Mouse (Mus musculus) forebrain, embryonic 16.5 days (tissue): ENCODE data around the gene Ankdd1b. TPM values are rescaled to one million over a fixed set of nuclear protein-coding genes. Genes with fewer than 3 reads are reported as not detected.

ENCODE experiments used
- ATAC-seq: fragments of 200-750 bp; cut with Nextera tagmentation; 2 replicates; pipeline ENCODE4 v1.8.0; 2017; ENCODE audit warnings: mild to moderate bottlenecking, moderate library complexity
- H3K27ac ChIP-seq: fragments of 300-500 bp; sonication (generic); 2 replicates; pipeline ENCODE4 v1.5.1; 2014; ENCODE audit warnings: low read length, control low read depth
- H3K27me3 ChIP-seq: fragments of 300-500 bp; sonication (generic); replicated peaks from 2 replicates; pipeline ENCODE4 v1.6.1; 2014; ENCODE audit warnings: low read length; ENCODE audit not compliant: control insufficient read depth, insufficient read depth
- H3K36me3 ChIP-seq: fragments of 300-500 bp; sonication (generic); 2 replicates; pipeline ENCODE4 v1.6.1; 2014; ENCODE audit not compliant: control insufficient read depth, insufficient read depth
- H3K4me1 ChIP-seq: fragments of 300-500 bp; sonication (generic); replicated peaks from 2 replicates; pipeline ENCODE4 v1.6.1; 2014; ENCODE audit warnings: low read length; ENCODE audit not compliant: control insufficient read depth, insufficient read depth
- H3K4me2 ChIP-seq: fragments of 300-500 bp; sonication (generic); 2 replicates; pipeline ENCODE4 v1.6.1; 2014; ENCODE audit warnings: mild to moderate bottlenecking, low read length, control low read depth
- H3K4me3 ChIP-seq: fragments of 300-500 bp; sonication (generic); replicated peaks from 2 replicates; pipeline ENCODE4 v1.5.1; 2014; ENCODE audit warnings: mild to moderate bottlenecking, low read length, control low read depth
- H3K9ac ChIP-seq: fragments of 300-500 bp; sonication (generic); replicated peaks from 2 replicates; pipeline ENCODE4 v1.6.1; 2014; ENCODE audit warnings: low read depth, low read length, control low read depth
- H3K9me3 ChIP-seq: fragments of 300-500 bp; sonication (generic); 2 replicates; pipeline ENCODE4 v1.6.1; 2016; ENCODE audit warnings: low read length; ENCODE audit not compliant: control insufficient read depth
- WGBS: fragments of 180-500 bp; shearing (Covaris S2); extraction: QIAGEN DNeasy Blood & Tissue Kit; methylation state at CpG from one replicate; pipeline ENCODE4 v1.1.7; 2014; 5-methylcytosine and 5-hydroxymethylcytosine counted together
- polyA plus RNA-seq: library from polyadenylated mRNA; unstranded; fragments of >200 nt; fragmentation: Nextera tagmentation; extraction: Ambion mirVana; gene quantifications from 2 replicates; pipeline ENCODE4 v1.2.1, GENCODE M21; 2015

Ankdd1b gene
- polyA plus RNA-seq, 1 experiment from 2014 or later, result not detected

DNA sequence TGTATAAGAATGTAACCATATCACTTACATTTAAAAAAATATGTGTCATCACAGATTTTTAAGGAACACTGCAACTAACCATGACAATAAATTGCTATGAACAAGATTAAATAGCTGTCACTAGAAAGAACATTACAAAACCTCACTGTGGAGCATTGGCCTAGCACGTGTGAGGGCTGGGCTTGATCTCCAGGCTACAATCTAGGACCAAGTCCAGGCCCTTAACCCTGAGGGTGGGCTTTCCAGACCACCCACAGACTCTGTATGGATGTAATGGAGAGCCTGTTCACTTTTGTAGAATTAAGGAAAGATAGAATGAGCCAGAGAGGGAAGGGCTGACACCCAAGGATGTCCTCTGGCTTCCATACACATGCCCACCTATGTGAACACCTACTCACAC, 8.4 kb downstream of the Ankdd1b start:
- H3K4me3 ChIP-seq, result no peak overlapping the region
- H3K27me3 ChIP-seq, result no peaks in the 10 kb centered on the region
- no peaks in the 10 kb centered on the region for H3K4me1 ChIP-seq
- no peak overlapping the region for H3K9ac ChIP-seq
- no peak overlapping the region for H3K27ac ChIP-seq
- ATAC-seq, result no peak
- no peak overlapping the region for H3K4me2 ChIP-seq
- H3K36me3 ChIP-seq, result no peaks in the 10 kb centered on the region
- H3K9me3 ChIP-seq, result no peaks in the 10 kb centered on the region
- WGBS, result 72% methylated on average over 1 of the region's 1 CpGs

DNA sequence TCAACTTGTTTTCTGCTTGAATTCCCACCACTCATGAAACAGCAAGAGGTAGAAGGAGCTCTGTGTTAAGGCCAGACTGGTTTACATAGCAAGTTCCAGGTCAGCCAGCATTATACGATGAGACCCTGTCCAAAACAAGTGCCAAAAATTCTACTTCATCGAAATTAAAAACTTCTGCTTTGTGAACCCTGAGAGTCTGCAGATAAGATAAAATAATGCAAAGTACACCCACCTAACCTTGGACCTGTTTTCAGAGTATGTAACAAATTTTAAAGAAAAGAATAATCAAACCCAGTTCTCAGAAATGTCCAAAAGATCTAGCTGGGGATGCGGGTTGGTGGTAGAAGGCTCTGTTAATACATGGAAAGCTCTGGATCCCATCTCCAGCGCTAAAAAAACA, 12.4 kb downstream of the Ankdd1b start:
- no peaks in the 10 kb centered on the region for H3K36me3 ChIP-seq
- no peaks in the 10 kb centered on the region for H3K4me1 ChIP-seq
- whole genome bisulfite sequencing, result 86% methylated on average over 4 of the region's 4 CpGs
- no peaks in the 10 kb centered on the region for H3K9me3 ChIP-seq
- H3K4me2 ChIP-seq, result no peak overlapping the region
- no peak overlapping the region for H3K4me3 ChIP-seq
- H3K27me3 ChIP-seq, result no peaks in the 10 kb centered on the region
- H3K9ac ChIP-seq, result no peak overlapping the region
- no peak overlapping the region for H3K27ac ChIP-seq
- no peak for ATAC-seq

DNA sequence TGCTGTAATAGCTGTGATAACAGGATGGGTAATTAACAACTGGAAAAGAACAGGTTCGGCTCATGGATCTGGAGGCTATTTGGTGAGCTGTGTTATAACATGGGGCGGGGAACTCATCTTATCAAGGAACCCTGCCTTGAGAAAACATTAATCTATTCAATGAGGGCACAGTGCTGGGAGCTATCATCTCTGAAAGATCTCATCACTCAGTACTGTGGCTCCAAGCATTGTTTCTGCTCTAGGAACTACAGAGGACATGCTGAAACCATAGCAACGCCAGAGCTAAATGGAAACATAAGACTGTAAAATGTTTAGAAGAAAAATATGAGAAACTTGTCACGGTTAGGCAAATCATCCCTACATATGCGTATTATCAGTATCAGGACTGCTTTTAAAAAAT, 13.0 kb downstream of the Ankdd1b start:
- 90% methylated on average over 5 of the region's 5 CpGs for WGBS
- H3K4me3 ChIP-seq, result no peak overlapping the region
- no peak for ATAC-seq

DNA sequence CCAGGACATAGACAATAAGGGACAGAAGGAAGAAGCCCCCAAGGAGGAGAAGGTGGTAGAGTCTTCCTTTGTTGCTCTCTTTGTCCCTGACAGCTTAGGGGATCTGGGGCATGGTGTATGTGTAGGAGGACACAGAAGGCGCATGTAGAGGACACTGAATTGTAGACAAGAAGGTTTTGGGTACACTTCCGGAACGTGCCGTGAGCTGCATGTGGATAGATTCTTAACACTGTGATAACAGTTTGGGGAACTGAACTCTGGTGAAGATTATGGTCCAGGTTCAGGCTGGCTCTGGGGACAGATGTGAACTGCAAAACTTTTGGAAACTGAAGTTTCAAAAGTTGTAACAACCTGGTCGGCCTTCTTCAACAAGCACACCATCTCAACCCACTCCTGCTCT, 13.4 kb downstream of the Ankdd1b start:
- Histone ChIP-seq H3K4me3 (no peak overlapping the region), H3K27ac (no peak overlapping the region), H3K9ac (no peak overlapping the region), H3K36me3 (no peaks in the 10 kb centered on the region), H3K27me3 (no peaks in the 10 kb centered on the region), H3K4me1 (no peaks in the 10 kb centered on the region), H3K9me3 (no peaks in the 10 kb centered on the region), H3K4me2 (no peak overlapping the region)
- WGBS, result 97% methylated on average over 5 of the region's 5 CpGs
- no peak for ATAC-seq

More for the DNA sequence above, 13.0 kb downstream of the Ankdd1b start:
- no peak overlapping the region for H3K9ac ChIP-seq
- no peaks in the 10 kb centered on the region for H3K27me3 ChIP-seq
- H3K4me1 ChIP-seq, result no peaks in the 10 kb centered on the region
- H3K36me3 ChIP-seq, result no peaks in the 10 kb centered on the region
- H3K27ac ChIP-seq, result no peak overlapping the region
- H3K9me3 ChIP-seq, result no peaks in the 10 kb centered on the region
- no peak overlapping the region for H3K4me2 ChIP-seq

DNA sequence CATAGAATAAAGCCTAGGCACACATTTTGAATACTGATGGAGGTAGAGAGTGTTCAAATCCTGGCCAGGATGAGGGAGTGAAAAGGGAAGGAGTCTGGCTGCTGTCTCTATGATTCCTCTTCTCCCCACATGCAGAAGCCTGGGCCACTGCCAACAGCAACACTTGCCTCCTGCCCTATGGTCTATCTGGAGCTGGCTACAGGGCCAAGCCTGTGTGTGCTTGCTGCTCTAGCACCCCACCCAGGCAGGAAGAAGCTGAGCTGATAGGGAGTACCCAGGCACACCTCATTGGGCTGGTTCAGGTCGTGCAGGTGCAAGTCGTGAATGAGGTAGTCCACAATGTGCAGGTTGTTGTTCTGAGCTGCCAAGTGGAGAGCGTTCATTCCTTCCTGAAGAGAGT, 16.7 kb downstream of the Ankdd1b start:
- no peak for ATAC-seq
- Histone ChIP-seq H3K9me3 (no peaks in the 10 kb centered on the region), H3K27ac (no peak overlapping the region), H3K27me3 (no peaks in the 10 kb centered on the region), H3K4me1 (no peaks in the 10 kb centered on the region), H3K4me3 (no peak overlapping the region), H3K36me3 (no peaks in the 10 kb centered on the region), H3K9ac (no peak overlapping the region), H3K4me2 (no peak overlapping the region)
- WGBS, result 91% methylated on average over 3 of the region's 3 CpGs

DNA sequence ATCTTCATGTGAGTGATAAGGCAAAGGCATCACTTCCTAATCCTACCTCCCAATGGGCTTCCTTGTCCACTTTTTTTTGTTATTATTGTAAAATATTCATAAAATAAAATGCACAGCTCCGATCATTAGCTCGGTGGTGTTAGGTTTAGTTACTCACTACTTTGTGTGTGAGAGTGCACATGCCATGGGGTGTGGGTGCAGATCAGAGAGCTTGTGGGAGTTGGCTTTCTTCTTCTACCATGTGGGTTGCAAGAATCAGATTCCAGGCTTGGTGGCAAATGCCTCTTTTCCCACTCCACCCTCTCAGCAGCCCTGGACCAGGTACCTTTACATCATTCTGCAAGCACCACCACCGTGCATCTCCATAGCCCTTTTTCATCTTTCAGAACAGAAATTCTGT, 18.4 kb downstream of the Ankdd1b start:
- Histone ChIP-seq H3K27me3 (no peaks in the 10 kb centered on the region), H3K4me2 (no peak overlapping the region), H3K36me3 (no peaks in the 10 kb centered on the region), H3K27ac (no peak overlapping the region), H3K9ac (no peak overlapping the region), H3K4me1 (no peaks in the 10 kb centered on the region), H3K9me3 (no peaks in the 10 kb centered on the region), H3K4me3 (no peak overlapping the region)
- WGBS, result 93% methylated on average over 3 of the region's 3 CpGs
- no peak for ATAC-seq

DNA sequence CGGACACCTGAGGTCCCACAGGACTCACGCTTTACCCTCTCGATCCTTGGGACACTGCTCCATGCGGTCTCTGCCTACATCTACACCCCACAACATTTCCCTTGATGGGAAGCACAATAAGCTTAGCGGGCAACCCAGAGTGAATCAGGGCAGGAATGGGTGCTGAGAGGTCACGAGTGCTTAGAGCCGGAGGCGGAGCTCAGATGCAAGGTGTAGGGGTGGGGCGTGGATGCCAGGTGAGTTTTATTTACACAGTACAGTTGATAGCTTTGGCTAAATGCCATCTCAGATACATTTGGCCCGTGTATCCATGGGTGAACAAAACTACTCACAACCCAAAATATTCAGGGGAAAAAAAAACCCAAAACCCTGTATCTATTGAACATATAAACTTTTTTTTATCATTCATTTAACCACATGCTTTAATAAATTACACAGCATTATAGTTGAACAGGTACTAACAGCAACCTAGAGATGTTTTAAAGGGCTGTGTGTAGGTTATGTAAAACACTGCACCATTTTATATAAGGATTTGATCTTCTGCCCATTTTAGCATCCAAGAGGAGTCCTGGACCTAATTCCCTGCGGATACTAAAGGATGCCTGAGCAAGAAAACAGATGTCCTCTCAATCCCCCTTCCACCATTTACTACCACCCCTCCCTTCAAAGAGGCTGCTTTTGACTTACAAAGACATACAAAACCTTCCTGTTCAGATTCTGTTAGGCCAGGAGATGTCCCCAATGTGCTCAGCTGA, 19.4 kb downstream of the Ankdd1b start:
- no peaks in the 10 kb centered on the region for H3K9me3 ChIP-seq
- ATAC-seq, result no peak
- H3K36me3 ChIP-seq, result no peaks in the 10 kb centered on the region
- 89% methylated on average over 11 of the region's 11 CpGs for WGBS
- H3K4me2 ChIP-seq, result no peak overlapping the region
- H3K9ac ChIP-seq, result no peak overlapping the region
- H3K4me1 ChIP-seq, result no peaks in the 10 kb centered on the region
- H3K4me3 ChIP-seq, result no peak overlapping the region
- no peak overlapping the region for H3K27ac ChIP-seq
- H3K27me3 ChIP-seq, result no peaks in the 10 kb centered on the region

DNA sequence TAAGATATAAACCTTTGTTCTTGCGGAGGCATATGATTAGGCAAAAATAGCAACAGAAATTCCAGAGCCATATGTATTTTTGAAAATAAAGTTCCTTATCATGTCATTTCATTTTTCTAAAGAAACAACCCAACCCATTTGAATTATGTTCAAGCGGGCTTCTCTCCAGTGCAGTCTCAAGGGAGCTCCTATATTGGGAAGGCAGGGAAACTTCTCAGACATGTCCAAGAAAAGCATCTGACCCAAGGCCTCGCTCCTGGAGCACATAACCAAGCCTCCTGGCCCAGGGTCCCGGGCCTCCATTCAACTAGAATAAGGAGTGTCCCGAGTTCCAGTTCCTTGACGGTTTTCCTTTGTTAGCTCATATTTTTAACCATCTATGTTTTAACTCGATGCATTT, 20.1 kb downstream of the Ankdd1b start:
- H3K4me3 ChIP-seq, result no peak overlapping the region
- no peaks in the 10 kb centered on the region for H3K9me3 ChIP-seq
- no peaks in the 10 kb centered on the region for H3K36me3 ChIP-seq
- no peak for ATAC-seq
- WGBS, result 90% methylated on average over 7 of the region's 7 CpGs
- H3K27ac ChIP-seq, result no peak overlapping the region
- H3K4me2 ChIP-seq, result no peak overlapping the region
- no peaks in the 10 kb centered on the region for H3K27me3 ChIP-seq
- H3K9ac ChIP-seq, result no peak overlapping the region
- no peaks in the 10 kb centered on the region for H3K4me1 ChIP-seq

DNA sequence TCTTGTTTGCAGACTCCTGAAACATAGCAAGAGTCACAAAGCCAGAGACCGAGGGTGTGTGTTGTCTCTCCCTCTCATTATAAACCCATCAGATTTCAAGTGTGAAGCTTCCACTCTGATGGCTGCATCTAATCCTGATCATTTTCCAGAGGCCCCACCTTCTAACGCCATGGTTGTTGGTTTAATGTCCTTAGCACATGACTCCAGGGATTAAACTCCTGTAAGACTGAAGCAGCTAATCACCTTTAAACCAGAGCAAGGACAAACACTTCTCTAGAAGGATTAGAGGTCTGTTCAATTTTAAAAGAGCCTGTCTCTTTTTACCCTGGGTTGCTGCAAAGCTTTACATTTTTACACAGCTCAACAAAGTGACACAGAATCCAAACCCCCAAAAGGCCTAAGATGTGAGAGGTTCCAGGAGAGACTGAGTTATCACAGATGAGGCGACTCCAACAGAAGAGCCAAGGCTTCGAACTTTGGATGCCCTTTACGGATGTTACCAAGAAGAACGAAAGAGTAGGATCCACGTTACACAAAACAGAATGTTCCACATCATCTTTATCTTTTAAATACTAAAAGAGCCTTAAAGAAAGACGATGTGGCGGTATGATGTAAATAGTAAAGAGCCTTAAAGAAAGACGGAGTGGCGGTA, 20.7 kb downstream of the Ankdd1b start:
- no peaks in the 10 kb centered on the region for H3K4me1 ChIP-seq
- no peaks in the 10 kb centered on the region for H3K9me3 ChIP-seq
- H3K4me2 ChIP-seq, result no peak overlapping the region
- no peaks in the 10 kb centered on the region for H3K27me3 ChIP-seq
- H3K27ac ChIP-seq, result no peak overlapping the region
- 79% methylated on average over 11 of the region's 11 CpGs for WGBS
- no peak for ATAC-seq
- no peak overlapping the region for H3K9ac ChIP-seq
- no peaks in the 10 kb centered on the region for H3K36me3 ChIP-seq
- H3K4me3 ChIP-seq, result no peak overlapping the region
